Mouse (Mus musculus) hindbrain, postnatal 0 days (tissue): ENCODE measurements around the gene Pitpnm2. TPM values are rescaled to one million over a fixed set of nuclear protein-coding genes. Genes with fewer than 3 reads are reported as not detected.

Experiments
- ATAC-seq: fragments of 200-750 bp; cut with Nextera tagmentation; 2 replicates; pipeline ENCODE4 v1.8.0; 2017; ENCODE audit warnings: mild to moderate bottlenecking, moderate TSS enrichment, moderate library complexity
- DNase-seq: peaks from one replicate; pipeline ENCODE4 v3.0.0-alpha.2; 2015; ENCODE audit warnings: low spot score
- H3K27ac ChIP-seq: fragments of 300-500 bp; sonication (generic); 2 replicates; pipeline ENCODE4 v1.5.1; 2014; ENCODE audit warnings: mild to moderate bottlenecking
- H3K27me3 ChIP-seq: fragments of 300-500 bp; sonication (generic); 2 replicates; pipeline ENCODE4 v1.6.1; 2014; ENCODE audit warnings: low read length, mixed read lengths; ENCODE audit not compliant: insufficient read depth
- H3K36me3 ChIP-seq: fragments of 300-500 bp; sonication (generic); 2 replicates; pipeline ENCODE4 v1.6.1; 2014; ENCODE audit warnings: low read length, mixed read lengths; ENCODE audit not compliant: insufficient read depth
- H3K4me1 ChIP-seq: fragments of 300-500 bp; sonication (generic); 2 replicates; pipeline ENCODE4 v1.6.1; 2014; ENCODE audit warnings: antibody characterized with exemption, low read length, mixed read lengths; ENCODE audit not compliant: insufficient read depth
- H3K4me2 ChIP-seq: fragments of 300-500 bp; sonication (generic); 2 replicates; pipeline ENCODE4 v1.6.1; 2014; ENCODE audit warnings: low read depth, mild to moderate bottlenecking, low read length, moderate library complexity, mixed read lengths
- H3K4me3 ChIP-seq: fragments of 300-500 bp; sonication (generic); 2 replicates; pipeline ENCODE4 v1.5.1; 2014; ENCODE audit warnings: low read length
- H3K9ac ChIP-seq: fragments of 300-500 bp; sonication (generic); replicated peaks from 2 replicates; pipeline ENCODE4 v1.6.1; 2014; ENCODE audit warnings: mild to moderate bottlenecking, low read length, moderate library complexity, mixed read lengths
- H3K9me3 ChIP-seq: fragments of 300-500 bp; sonication (generic); 2 replicates; pipeline ENCODE4 v1.6.1; 2016; ENCODE audit warnings: low read length, mixed read lengths
- CTCF ChIP-seq: IDR thresholded peaks from 2 replicates; pipeline ENCODE4 v1.5.1; 2016; ENCODE audit warnings: antibody characterized with exemption, control low read depth, low read depth
- WGBS: fragments of 180-500 bp; shearing (Covaris S2); extraction: QIAGEN DNeasy Blood & Tissue Kit; methylation state at CpG from one replicate; pipeline ENCODE4 v1.1.7; 2014; 5-methylcytosine and 5-hydroxymethylcytosine counted together
- polyA plus RNA-seq: library from polyadenylated mRNA; unstranded; fragments of >200 nt; fragmentation: Nextera tagmentation; extraction: Ambion mirVana; gene quantifications from 2 replicates; pipeline ENCODE4 v1.2.1, GENCODE M21; 2015
- total RNA-seq: library from RNA; depleted of rRNA; stranded (reverse); fragments of >200 nt; gene quantifications from 2 replicates; pipeline ENCODE4 v1.2.3, GENCODE M21; 2014

Pitpnm2 gene
- total and polyA plus RNA-seq, 2 experiments from 2014 or later, result 7.6 to 43.9 TPM

DNA sequence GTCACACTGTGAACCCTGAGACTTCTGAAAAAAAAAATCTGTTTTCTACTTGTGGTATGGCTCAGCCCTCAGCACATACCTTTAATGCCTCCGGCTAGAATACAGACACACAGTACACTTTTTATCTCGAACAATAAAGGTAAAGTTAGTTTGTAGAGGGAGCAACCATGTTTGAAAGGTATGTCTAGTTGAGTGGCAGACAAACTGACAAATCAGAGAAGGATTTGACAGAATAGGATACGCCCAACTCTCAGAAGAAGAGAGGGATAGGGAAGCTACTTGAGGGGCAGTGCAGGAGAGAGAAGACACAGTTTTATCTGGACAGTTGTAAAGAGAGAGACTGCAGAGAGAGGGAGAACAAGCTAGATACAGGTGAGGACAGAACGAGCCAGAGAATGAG lies 70.1 kb downstream of the Pitpnm2 start:
- TF ChIP-seq CTCF, result no peak
- 92% methylated on average over 4 of the region's 4 CpGs for WGBS
- Histone ChIP-seq H3K9me3 (no peaks in the 10 kb centered on the region), H3K36me3 (no peaks in the 10 kb centered on the region), H3K27ac (no peak overlapping the region), H3K4me3 (no peak overlapping the region), H3K27me3 (no peaks in the 10 kb centered on the region), H3K4me1 (peaks cover 16% of the 10 kb centered on the region), H3K9ac (no peak overlapping the region), H3K4me2 (no peak overlapping the region)
- DNase-seq (no peak), ATAC-seq (no peak)

DNA sequence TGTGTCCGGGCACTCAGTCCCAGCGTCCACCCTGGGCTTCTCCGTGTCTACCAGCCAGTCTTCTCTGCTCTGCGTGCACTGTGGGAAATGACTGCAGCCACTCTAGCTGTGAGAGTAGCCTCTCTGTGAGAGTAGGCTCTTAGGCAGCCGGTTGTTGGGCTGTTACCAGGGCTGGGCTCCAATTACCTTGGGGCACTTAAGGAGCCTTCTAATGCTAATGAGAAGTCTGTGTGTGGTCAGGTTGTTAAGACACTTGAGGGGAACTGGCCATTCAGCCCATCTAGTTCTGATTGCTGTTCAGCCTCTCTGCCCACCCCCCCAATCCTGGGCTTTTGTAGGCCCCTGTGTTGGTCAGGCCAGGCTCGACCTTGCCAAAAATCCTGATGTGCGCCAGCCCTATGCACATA lies 72.8 kb downstream of the Pitpnm2 start:
- ATAC-seq (peak; percentile 70), DNase-seq (peak; percentile 68)
- 21% methylated on average over 7 of the region's 7 CpGs for WGBS
- H3K4me1 ChIP-seq, result peaks cover 21% of the 10 kb centered on the region
- H3K9me3 ChIP-seq, result no peaks in the 10 kb centered on the region
- no peak for TF ChIP-seq CTCF
- H3K36me3 ChIP-seq, result no peaks in the 10 kb centered on the region
- no peaks in the 10 kb centered on the region for H3K27me3 ChIP-seq
- no peak overlapping the region for H3K4me3 ChIP-seq
- H3K27ac ChIP-seq, result peak overlapping the region; percentile 48; the same call in 1 of the 2 replicates
- no peak overlapping the region for H3K9ac ChIP-seq
- H3K4me2 ChIP-seq, result no peak overlapping the region

- Histone ChIP-seq H3K9ac (no peak overlapping the region), H3K36me3 (no peaks in the 10 kb centered on the region), H3K9me3 (no peaks in the 10 kb centered on the region), H3K27ac (no peak overlapping the region), H3K4me3 (no peak overlapping the region), H3K4me2 (no peak overlapping the region), H3K4me1 (peaks cover 21% of the 10 kb centered on the region), H3K27me3 (no peaks in the 10 kb centered on the region)
- TF ChIP-seq CTCF, result no peak
- WGBS, result 29% methylated on average over 4 of the region's 4 CpGs
- ATAC-seq, result peak; percentile 48
- peak; percentile 68 for DNase-seq
Measured at GRCm38 (mm10) chr5:124175138-124175537, 74.4 kb downstream of the Pitpnm2 start.

DNA sequence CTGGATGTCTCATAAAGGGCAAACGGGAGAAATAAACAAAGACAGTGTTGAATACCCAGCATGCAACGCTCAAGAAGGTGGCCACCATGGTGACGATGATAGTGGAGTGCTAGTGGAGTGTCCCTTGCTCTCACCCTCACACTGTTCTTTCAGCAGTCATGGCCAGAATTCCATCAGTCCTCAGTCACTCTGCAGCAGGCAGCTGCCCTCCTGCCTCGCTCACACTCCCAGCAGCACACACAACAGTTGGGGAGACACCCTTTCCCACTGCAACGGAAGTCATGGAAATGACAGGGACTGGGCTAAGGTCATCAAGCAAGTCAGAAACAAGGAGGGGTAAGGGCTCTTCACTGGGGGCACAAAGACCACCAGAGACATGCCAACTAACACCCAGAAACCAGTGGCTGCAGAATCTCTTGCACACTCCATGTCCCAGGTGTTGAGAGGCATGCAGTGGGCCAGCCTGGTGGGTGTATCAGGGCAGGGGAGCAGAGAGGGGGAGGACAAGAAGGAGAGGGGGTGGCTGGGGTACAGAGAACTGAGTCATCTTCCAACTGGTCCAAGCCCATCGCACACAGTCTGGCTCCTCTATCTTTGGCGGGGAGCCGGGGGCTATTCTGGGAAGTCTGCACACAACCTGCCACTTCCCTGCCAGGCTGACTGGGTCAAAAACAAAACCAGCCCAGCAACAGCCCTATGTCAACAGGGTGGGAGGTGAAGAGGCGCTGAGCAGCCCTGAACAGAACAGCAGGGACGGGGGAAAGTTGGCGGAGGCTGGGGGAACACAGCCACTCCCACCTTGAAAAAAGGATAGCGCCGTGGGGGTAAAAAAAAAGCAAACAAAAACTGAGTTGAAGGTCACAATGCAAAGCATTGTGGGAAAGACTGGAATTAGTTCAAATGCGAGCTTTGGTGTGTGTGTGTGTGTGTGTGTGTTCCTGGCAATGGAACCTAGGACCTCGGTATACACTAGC lies 76.3 kb downstream of the Pitpnm2 start:
- no peaks in the 10 kb centered on the region for H3K36me3 ChIP-seq
- peak; percentile 75 for DNase-seq
- peak; percentile 81 for ATAC-seq
- H3K27ac ChIP-seq, result 0 out of 2 replicates have a peak overlapping the region, but pooled peaks have one; percentile 15
- H3K4me3 ChIP-seq, result no peak overlapping the region
- WGBS, result 41% methylated on average over 15 of the region's 15 CpGs
- H3K9me3 ChIP-seq, result no peaks in the 10 kb centered on the region
- no peak for TF ChIP-seq CTCF
- no peaks in the 10 kb centered on the region for H3K27me3 ChIP-seq
- H3K4me1 ChIP-seq, result peaks cover 24% of the 10 kb centered on the region
- H3K9ac ChIP-seq, result no peak overlapping the region
- no peak overlapping the region for H3K4me2 ChIP-seq

DNA sequence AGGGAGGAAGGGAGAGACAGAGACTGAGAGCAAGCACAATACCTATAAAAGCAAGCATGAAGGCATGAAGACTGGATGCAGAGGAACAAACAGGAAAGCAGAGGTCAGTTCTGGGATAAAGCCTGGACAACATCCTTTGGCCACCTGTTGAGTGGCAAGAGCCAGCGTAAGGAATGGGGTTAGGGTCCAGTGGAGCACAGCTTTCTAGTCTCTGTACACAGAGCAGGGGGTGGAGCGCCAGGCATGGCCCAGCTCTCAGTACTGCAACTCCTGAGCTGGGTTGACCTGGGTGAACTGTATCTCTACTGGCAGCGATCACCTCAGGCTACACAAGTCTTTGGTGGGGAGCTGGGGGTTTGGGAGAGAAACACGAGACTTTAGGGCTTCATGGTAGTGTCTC lies 77.3 kb downstream of the Pitpnm2 start:
- DNase-seq, result no peak
- Histone ChIP-seq H3K9me3 (no peaks in the 10 kb centered on the region), H3K4me2 (no peak overlapping the region), H3K27me3 (no peaks in the 10 kb centered on the region), H3K36me3 (no peaks in the 10 kb centered on the region), H3K4me3 (no peak overlapping the region), H3K4me1 (peaks cover 33% of the 10 kb centered on the region), H3K9ac (no peak overlapping the region), H3K27ac (no peak overlapping the region)
- ATAC-seq, result no peak
- no peak for TF ChIP-seq CTCF
- WGBS, result 90% methylated on average over 4 of the region's 4 CpGs

DNA sequence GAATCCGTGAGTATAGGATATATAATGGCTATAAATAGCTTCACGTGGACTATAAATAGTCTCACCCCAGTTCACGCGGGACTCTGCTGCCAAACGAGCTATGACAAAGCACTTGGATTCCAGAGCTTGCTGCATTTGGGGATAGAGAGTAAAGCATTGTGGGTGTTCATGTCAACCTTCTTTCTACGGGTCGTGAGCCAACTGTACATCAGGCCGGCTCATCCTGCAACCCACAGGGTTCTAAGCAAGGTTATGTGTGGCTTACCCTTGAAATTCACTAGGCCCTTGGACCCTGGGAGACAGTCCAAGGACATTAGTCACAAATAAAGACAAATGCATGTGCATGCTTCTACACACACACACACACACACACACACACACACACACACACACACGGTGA lies 77.8 kb downstream of the Pitpnm2 start:
- TF ChIP-seq CTCF, result no peak
- WGBS, result 57% methylated on average over 9 of the region's 9 CpGs
- ATAC-seq, result no peak

DNA sequence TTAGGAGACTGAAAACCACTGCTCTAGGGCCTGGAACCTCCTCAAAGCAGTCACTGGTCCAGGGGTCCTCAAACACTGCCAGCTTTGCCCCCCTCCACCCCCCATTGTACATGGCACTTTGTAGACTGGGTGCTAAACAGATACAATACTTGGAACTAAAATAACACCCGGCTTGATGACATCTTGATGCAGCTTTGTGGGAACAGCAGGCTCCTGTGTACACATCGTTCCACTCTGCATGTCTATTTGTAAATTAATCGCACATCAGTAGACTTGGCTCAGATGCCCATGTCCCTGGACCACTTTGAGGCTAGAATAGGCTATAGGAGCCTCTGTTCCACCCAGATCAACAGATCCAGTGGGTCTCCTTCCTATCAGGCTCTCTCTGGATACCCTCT lies 80.3 kb downstream of the Pitpnm2 start:
- Histone ChIP-seq H3K9me3 (no peaks in the 10 kb centered on the region), H3K4me1 (peaks cover 44% of the 10 kb centered on the region), H3K4me2 (no peak overlapping the region), H3K27me3 (no peaks in the 10 kb centered on the region), H3K36me3 (no peaks in the 10 kb centered on the region), H3K27ac (no peak overlapping the region), H3K9ac (no peak overlapping the region), H3K4me3 (no peak overlapping the region)
- no peak for TF ChIP-seq CTCF
- DNase-seq, result peak; percentile 42
- 31% methylated on average over 3 of the region's 3 CpGs for WGBS
- ATAC-seq, result no peak

More for the DNA sequence above, 77.8 kb downstream of the Pitpnm2 start:
- Histone ChIP-seq H3K4me3 (no peak overlapping the region), H3K27me3 (no peaks in the 10 kb centered on the region), H3K36me3 (no peaks in the 10 kb centered on the region), H3K9me3 (no peaks in the 10 kb centered on the region), H3K4me2 (no peak overlapping the region), H3K4me1 (peaks cover 32% of the 10 kb centered on the region), H3K9ac (no peak overlapping the region), H3K27ac (no peak overlapping the region)
- DNase-seq, result no peak
